Mouse (Mus musculus) intestine, embryonic 16.5 days (tissue): ENCODE data around the gene Pramel1. TPM values are rescaled to one million over a fixed set of nuclear protein-coding genes. Genes with fewer than 3 reads are reported as not detected.
"Not testable (repeated sequence)": the region's sequence is repeated elsewhere in the genome, so short reads cannot be mapped to it uniquely, and the experiment has no call there.

Source experiments
- ATAC-seq: fragments of 200-750 bp; cut with Nextera tagmentation; 2 replicates; pipeline ENCODE4 v1.8.0; 2017; ENCODE audit warnings: moderate TSS enrichment, moderate library complexity
- H3K27ac ChIP-seq: fragments of 300-500 bp; sonication (generic); 2 replicates; pipeline ENCODE4 v1.5.1; 2014; ENCODE audit warnings: mild to moderate bottlenecking, low read length
- H3K27me3 ChIP-seq: fragments of 300-500 bp; sonication (generic); replicated peaks from 2 replicates; pipeline ENCODE4 v1.6.1; 2014; ENCODE audit warnings: low read length, control low read depth, mixed read lengths; ENCODE audit not compliant: control insufficient read depth, insufficient read depth
- H3K36me3 ChIP-seq: fragments of 300-500 bp; sonication (generic); 2 replicates; pipeline ENCODE4 v1.6.1; 2014; ENCODE audit warnings: low read length, control low read depth; ENCODE audit not compliant: control insufficient read depth, insufficient read depth
- H3K4me1 ChIP-seq: fragments of 300-500 bp; sonication (generic); 2 replicates; pipeline ENCODE4 v1.6.1; 2014; ENCODE audit warnings: low read length, control low read depth, mixed read lengths; ENCODE audit not compliant: control insufficient read depth, insufficient read depth
- H3K4me2 ChIP-seq: fragments of 300-500 bp; sonication (generic); 2 replicates; pipeline ENCODE4 v1.6.1; 2014; ENCODE audit warnings: low read depth, low read length, control low read depth
- H3K4me3 ChIP-seq: fragments of 300-500 bp; sonication (generic); 2 replicates; pipeline ENCODE4 v1.5.1; 2014; ENCODE audit warnings: mild to moderate bottlenecking, low read length
- H3K9ac ChIP-seq: fragments of 300-500 bp; sonication (generic); 2 replicates; pipeline ENCODE4 v1.6.1; 2014; ENCODE audit warnings: low read depth, low read length
- H3K9me3 ChIP-seq: fragments of 300-500 bp; sonication (generic); 2 replicates; pipeline ENCODE4 v1.6.1; 2016; ENCODE audit warnings: low read length, control low read depth; ENCODE audit not compliant: control insufficient read depth
- WGBS: fragments of 180-500 bp; shearing (Covaris S2); extraction: QIAGEN DNeasy Blood & Tissue Kit; methylation state at CpG from one replicate; pipeline ENCODE4 v1.1.7; 2014; 5-methylcytosine and 5-hydroxymethylcytosine counted together
- polyA plus RNA-seq: library from polyadenylated mRNA; unstranded; fragments of >200 nt; fragmentation: Nextera tagmentation; extraction: Ambion mirVana; gene quantifications from 2 replicates; pipeline ENCODE4 v1.2.1, GENCODE M21; 2015

Pramel1 gene
- not detected in 2 replicates for polyA plus RNA-seq

GRCm38 (mm10) chr4:143394181-143394580, at the start of gene Pramel1:
Gene Pramel1, plus strand, starts transcription at chr4:143394428.
- Histone ChIP-seq H3K27ac (no peak within 1 kb of the TSS), H3K36me3 (no peaks in the 10 kb centered on the region), H3K4me2 (no peak within 1 kb of the TSS), H3K27me3 (no peaks in the 10 kb centered on the region), H3K9ac (no peak within 1 kb of the TSS), H3K9me3 (no peaks in the 10 kb centered on the region; the same call in 1 of the 2 replicates), H3K4me1 (no peaks in the 10 kb centered on the region), H3K4me3 (no peak within 1 kb of the TSS)
- 81% methylated on average over 26 of the region's 26 CpGs for WGBS
- no peak for ATAC-seq

- not testable (repeated sequence) for H3K4me3 ChIP-seq, H3K4me2 ChIP-seq, H3K9ac ChIP-seq, H3K9me3 ChIP-seq, ATAC-seq, H3K36me3 ChIP-seq, H3K4me1 ChIP-seq, H3K27ac ChIP-seq
- H3K27me3 ChIP-seq: peaks cover 19% of the 10 kb centered on the region
- WGBS: 85% methylated on average over 5 of the region's 5 CpGs
Measured at GRCm38 (mm10) chr4:143345491-143345890, 48.7 kb upstream of the Pramel1 start.

DNA sequence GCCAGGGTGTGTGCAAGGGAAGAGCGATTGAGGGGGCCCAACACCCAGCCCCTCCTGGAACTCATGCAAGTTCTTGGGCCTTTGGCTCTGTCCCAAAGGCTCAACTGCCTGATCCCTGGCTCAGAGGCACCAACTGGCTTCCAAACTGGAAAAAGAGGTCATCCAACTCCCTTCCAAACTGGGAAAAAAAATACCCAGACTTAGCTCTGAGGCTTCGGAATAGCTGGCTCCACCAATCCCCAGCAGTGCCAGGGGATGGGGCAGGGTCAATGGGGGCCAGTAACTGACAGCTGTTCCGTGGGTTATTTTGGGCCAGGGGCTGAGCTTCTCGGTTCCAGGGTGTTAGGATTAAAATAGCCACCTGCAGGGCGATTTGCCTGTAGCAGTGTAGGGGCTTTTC, 45.5 kb upstream of the Pramel1 start:
- Histone ChIP-seq H3K4me1 (peaks cover 5% of the 10 kb centered on the region; the same call in 1 of the 2 replicates), H3K9ac (no peak overlapping the region), H3K4me2 (no peak overlapping the region), H3K4me3 (no peak overlapping the region), H3K27ac (no peak overlapping the region), H3K9me3 (no peaks in the 10 kb centered on the region), H3K27me3 (peaks cover 33% of the 10 kb centered on the region), H3K36me3 (no peaks in the 10 kb centered on the region)
- ATAC-seq: no peak
- WGBS: 32% methylated on average over 5 of the region's 5 CpGs

DNA sequence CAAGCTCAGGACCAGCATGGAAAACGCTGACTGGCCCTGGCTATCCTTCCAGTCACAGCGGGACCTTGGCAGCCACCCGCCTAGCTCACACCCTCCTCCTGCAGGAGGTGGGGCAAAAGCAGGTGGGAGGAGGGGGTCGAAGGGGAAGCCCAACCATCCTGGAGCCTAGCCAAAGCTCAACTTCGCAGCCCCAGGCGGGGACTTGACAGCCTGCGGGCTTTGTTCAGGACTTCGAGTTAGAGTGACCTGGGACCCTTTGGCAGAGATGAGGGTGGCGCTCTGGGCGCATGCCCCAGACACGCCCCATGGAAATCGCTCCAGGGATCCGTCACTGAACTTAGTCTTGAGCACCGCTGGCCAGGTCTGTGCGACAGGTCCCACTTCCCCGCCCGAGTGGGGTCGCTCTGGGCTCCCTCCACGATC, 44.7 kb upstream of the Pramel1 start, which contains the start of gene Lrrc38:
Gene Lrrc38 (plus strand): TSS at position 274 of the 423 bp plus-strand sequence.
- Histone ChIP-seq H3K27ac (no peak within 1 kb of the TSS), H3K27me3 (peaks cover 33% of the 10 kb centered on the region), H3K9ac (peak within 1 kb of the TSS; percentile 43), H3K4me1 (peaks cover 5% of the 10 kb centered on the region; the same call in 1 of the 2 replicates), H3K4me2 (peak within 1 kb of the TSS; percentile 94), H3K9me3 (no peaks in the 10 kb centered on the region), H3K36me3 (no peaks in the 10 kb centered on the region), H3K4me3 (peak within 1 kb of the TSS; percentile 55)
- peak; percentile 55; the same call in 1 of the 2 replicates for ATAC-seq
- under 1% methylated on average over 19 of the region's 19 CpGs for WGBS

DNA sequence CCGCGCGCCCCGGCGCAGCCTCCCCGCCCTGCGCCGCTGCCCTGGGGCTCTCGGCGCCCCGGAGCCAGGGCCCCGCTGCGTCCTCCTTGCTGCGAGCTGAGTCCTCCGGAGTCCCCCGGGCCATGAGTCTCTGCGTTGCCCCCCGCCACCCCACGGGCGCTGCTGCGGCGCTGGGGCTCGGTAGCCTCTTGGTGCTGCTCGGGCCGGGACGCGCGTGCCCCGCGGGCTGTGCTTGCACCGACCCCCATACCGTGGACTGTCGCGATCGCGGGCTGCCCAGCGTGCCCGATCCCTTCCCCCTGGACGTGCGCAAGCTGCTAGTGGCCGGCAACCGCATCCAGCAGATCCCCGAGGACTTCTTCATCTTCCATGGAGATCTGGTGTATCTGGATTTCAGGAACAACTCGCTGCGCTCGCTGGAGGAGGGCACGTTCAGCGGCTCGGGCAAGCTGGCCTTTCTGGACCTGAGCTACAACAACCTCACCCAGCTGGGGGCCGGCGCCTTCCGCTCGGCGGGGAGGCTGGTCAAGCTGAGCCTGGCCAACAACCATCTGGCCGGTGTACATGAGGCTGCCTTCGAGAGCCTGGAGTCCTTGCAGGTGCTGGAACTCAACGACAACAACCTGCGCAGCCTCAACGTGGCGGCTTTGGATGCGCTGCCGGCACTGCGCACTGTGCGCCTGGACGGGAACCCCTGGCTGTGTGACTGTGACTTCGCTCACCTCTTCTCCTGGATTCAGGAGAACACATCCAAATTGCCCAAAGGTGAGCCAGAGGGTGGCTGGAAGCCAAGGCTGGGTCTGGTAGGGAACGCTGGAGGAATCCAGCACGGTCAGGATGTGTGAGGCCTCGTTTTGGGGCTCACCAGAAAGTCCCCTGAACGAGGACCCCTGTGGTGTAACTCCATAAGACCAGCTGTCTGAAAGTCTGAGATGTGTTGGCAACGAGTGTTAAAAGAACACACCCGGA, 43.9 kb upstream of the Pramel1 start:
- Histone ChIP-seq H3K27ac (no peak overlapping the region), H3K9me3 (no peaks in the 10 kb centered on the region), H3K36me3 (no peaks in the 10 kb centered on the region), H3K4me1 (peaks cover 5% of the 10 kb centered on the region; the same call in 1 of the 2 replicates), H3K9ac (peak overlapping the region; percentile 43), H3K27me3 (peaks cover 33% of the 10 kb centered on the region), H3K4me2 (peak overlapping the region; percentile 94), H3K4me3 (peak overlapping the region; percentile 55)
- ATAC-seq: 0 out of 2 replicates have a peak, but pooled peaks have one; percentile 16
- WGBS: 3% methylated on average over 72 of the region's 72 CpGs

- Histone ChIP-seq H3K27me3 (peaks cover 33% of the 10 kb centered on the region), H3K9me3 (no peaks in the 10 kb centered on the region), H3K4me3 (no peak overlapping the region), H3K4me1 (peaks cover 5% of the 10 kb centered on the region; the same call in 1 of the 2 replicates), H3K36me3 (no peaks in the 10 kb centered on the region), H3K9ac (no peak overlapping the region), H3K4me2 (no peak overlapping the region), H3K27ac (no peak overlapping the region)
- no peak for ATAC-seq
- WGBS: 81% methylated on average over 4 of the region's 4 CpGs
Measured at GRCm38 (mm10) chr4:143352301-143352700, 41.9 kb upstream of the Pramel1 start.

DNA sequence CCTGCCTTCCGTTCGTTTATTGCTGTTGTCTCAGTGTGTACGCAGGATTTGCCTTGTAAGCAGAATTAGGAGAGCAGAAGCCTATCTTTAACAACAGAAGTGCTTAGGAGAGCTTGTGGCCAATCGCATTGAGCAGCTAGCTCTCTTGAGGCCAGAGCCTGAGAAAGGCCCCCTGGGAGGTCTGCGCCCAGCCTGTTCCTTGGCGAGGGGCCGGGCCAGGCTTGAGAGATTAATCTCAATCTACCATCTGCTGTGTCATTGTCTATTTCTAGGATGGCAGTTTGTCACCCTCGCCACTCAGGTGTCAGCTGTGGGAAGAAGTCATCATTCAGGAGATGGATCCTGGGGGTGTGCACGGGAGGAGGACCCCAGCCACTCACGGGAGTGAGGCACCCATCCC, 32.7 kb upstream of the Pramel1 start:
- H3K4me3 ChIP-seq: no peak overlapping the region
- no peaks in the 10 kb centered on the region for H3K27me3 ChIP-seq
- no peaks in the 10 kb centered on the region for H3K9me3 ChIP-seq
- no peak for ATAC-seq
- H3K9ac ChIP-seq: no peak overlapping the region
- WGBS: 68% methylated on average over 10 of the region's 10 CpGs
- no peaks in the 10 kb centered on the region for H3K4me1 ChIP-seq
- H3K27ac ChIP-seq: no peak overlapping the region
- H3K4me2 ChIP-seq: no peak overlapping the region
- no peaks in the 10 kb centered on the region for H3K36me3 ChIP-seq

GRCm38 (mm10) chr4:143366415-143367041, 27.7 kb upstream of the Pramel1 start:
- ATAC-seq: no peak
- Histone ChIP-seq H3K27ac (no peak overlapping the region), H3K4me2 (no peak overlapping the region), H3K9me3 (no peaks in the 10 kb centered on the region), H3K36me3 (no peaks in the 10 kb centered on the region), H3K4me1 (no peaks in the 10 kb centered on the region), H3K4me3 (no peak overlapping the region), H3K9ac (no peak overlapping the region), H3K27me3 (no peaks in the 10 kb centered on the region)
- 45% methylated on average over 15 of the region's 15 CpGs for WGBS

DNA sequence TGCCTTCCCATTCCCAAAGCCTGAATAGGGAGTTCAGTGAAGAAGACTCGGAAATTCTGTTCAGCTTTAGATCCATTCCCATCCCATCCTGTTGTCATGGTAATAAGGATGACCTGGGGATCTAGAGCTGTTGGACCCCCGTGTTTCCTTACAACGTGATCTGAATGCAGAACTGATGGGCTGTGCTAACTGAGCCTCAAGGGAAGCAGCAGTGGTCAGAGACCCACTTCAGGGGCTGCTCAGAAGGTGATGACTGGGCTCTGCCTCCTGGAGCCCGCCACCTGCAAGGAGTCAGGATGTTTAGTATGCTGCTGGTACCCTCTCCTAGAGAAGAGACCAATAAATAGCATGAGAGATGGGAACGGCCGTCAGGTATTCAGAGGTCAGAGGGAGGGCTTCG, 14.7 kb upstream of the Pramel1 start:
- no peaks in the 10 kb centered on the region for H3K9me3 ChIP-seq
- no peak overlapping the region for H3K27ac ChIP-seq
- no peak overlapping the region for H3K4me3 ChIP-seq
- no peaks in the 10 kb centered on the region for H3K4me1 ChIP-seq
- H3K27me3 ChIP-seq: 0 out of 2 replicates have a peak, but pooled peaks cover 2% of the 10 kb centered on the region
- H3K36me3 ChIP-seq: no peaks in the 10 kb centered on the region
- H3K4me2 ChIP-seq: no peak overlapping the region
- peak overlapping the region; percentile 35; the same call in 1 of the 2 replicates for H3K9ac ChIP-seq
- WGBS: 44% methylated on average over 7 of the region's 7 CpGs
- ATAC-seq: no peak
